Mouse (Mus musculus): ENCODE results near the gene Zfp689. TPM values are rescaled to one million over a fixed set of nuclear protein-coding genes. Genes with fewer than 3 reads are reported as not detected.
"Not testable (repeated sequence)": the region's sequence is repeated elsewhere in the genome, so short reads cannot be mapped to it uniquely, and the experiment has no call there.

Gene Zfp689
- polyA plus RNA-seq, 1 experiment from 2014 or later, result 16.0 TPM

- H3K9ac ChIP-seq; H3K27me3 ChIP-seq; H3K27ac ChIP-seq; ATAC-seq (ENCODE audit: low FRiP score); H3K4me2 ChIP-seq; H3K4me3 ChIP-seq (replicated peaks); H3K9me3 ChIP-seq: not testable (repeated sequence)
- 96% methylated on average over 2 of the region's 2 CpGs for WGBS
- Histone ChIP-seq H3K36me3 (replicated peaks) (peaks cover 50% of the 10 kb centered on the region), H3K4me1 (peaks cover 13% of the 10 kb centered on the region)
Observed at GRCm38 (mm10) chr7:127465670-127466069, 16.7 kb upstream of the Zfp689 start.

- WGBS, result 91% methylated on average over 3 of the region's 3 CpGs
- no peak for ATAC-seq (ENCODE audit: low FRiP score)
- Histone ChIP-seq H3K9me3 (no peaks in the 10 kb centered on the region), H3K4me2 (no peak overlapping the region), H3K36me3 (replicated peaks) (peaks cover 55% of the 10 kb centered on the region), H3K4me1 (peaks cover 12% of the 10 kb centered on the region), H3K9ac (no peak overlapping the region), H3K27me3 (no peaks in the 10 kb centered on the region), H3K4me3 (replicated peaks) (no peak overlapping the region), H3K27ac (no peak overlapping the region)
Observed at GRCm38 (mm10) chr7:127465191-127465590, 16.2 kb upstream of the Zfp689 start.

GRCm38 (mm10) chr7:127459311-127459710 is 10.4 kb upstream of the Zfp689 start, which contains the start of gene Prr14:
Prr14 (plus strand) TSS chr7:127459611.
- not testable (repeated sequence) for H3K9me3 ChIP-seq; H3K4me2 ChIP-seq; ATAC-seq (ENCODE audit: low FRiP score); H3K27ac ChIP-seq; H3K27me3 ChIP-seq; H3K4me3 ChIP-seq (replicated peaks); H3K9ac ChIP-seq; H3K4me1 ChIP-seq
- H3K36me3 ChIP-seq (replicated peaks), result peaks cover 64% of the 10 kb centered on the region
- WGBS, result 98% methylated on average over 8 of the region's 8 CpGs

GRCm38 (mm10) chr7:127458371-127459122 is 9.6 kb upstream of the Zfp689 start:
- 80% methylated on average over 3 of the region's 3 CpGs for WGBS
- H3K4me1 ChIP-seq; H3K4me2 ChIP-seq; H3K4me3 ChIP-seq (replicated peaks); H3K9me3 ChIP-seq; ATAC-seq (ENCODE audit: low FRiP score); H3K9ac ChIP-seq; H3K27me3 ChIP-seq; H3K27ac ChIP-seq: not testable (repeated sequence)
- peaks cover 64% of the 10 kb centered on the region for H3K36me3 ChIP-seq (replicated peaks)

GRCm38 (mm10) chr7:127454905-127455304 is 5.9 kb upstream of the Zfp689 start:
- ATAC-seq (ENCODE audit: low FRiP score), result no peak
- no peak overlapping the region for H3K27ac ChIP-seq
- H3K4me3 ChIP-seq (replicated peaks), result no peak overlapping the region
- H3K27me3 ChIP-seq, result no peaks in the 10 kb centered on the region
- 89% methylated on average over 7 of the region's 7 CpGs for WGBS
- peaks cover 36% of the 10 kb centered on the region for H3K4me1 ChIP-seq
- peaks cover 62% of the 10 kb centered on the region for H3K36me3 ChIP-seq (replicated peaks)
- H3K9ac ChIP-seq, result no peak overlapping the region
- H3K9me3 ChIP-seq, result peaks cover 8% of the 10 kb centered on the region; the same call in 1 of the 2 replicates
- H3K4me2 ChIP-seq, result no peak overlapping the region

GRCm38 (mm10) chr7:127453056-127453455 is 4.1 kb upstream of the Zfp689 start:
- Histone ChIP-seq H3K4me3 (replicated peaks) (no peak overlapping the region), H3K9ac (no peak overlapping the region), H3K4me2 (no peak overlapping the region), H3K4me1 (peaks cover 41% of the 10 kb centered on the region), H3K27ac (no peak overlapping the region), H3K27me3 (no peaks in the 10 kb centered on the region), H3K36me3 (replicated peaks) (peaks cover 52% of the 10 kb centered on the region), H3K9me3 (peaks cover 8% of the 10 kb centered on the region; the same call in 1 of the 2 replicates)
- ATAC-seq (ENCODE audit: low FRiP score), result no peak
- WGBS, result 96% methylated on average over 2 of the region's 2 CpGs

GRCm38 (mm10) chr7:127449966-127450365 is 1.0 kb upstream of the Zfp689 start:
- 85% methylated on average over 7 of the region's 7 CpGs for WGBS
- Histone ChIP-seq H3K9me3 (no peaks in the 10 kb centered on the region), H3K4me1 (peaks cover 47% of the 10 kb centered on the region), H3K4me3 (replicated peaks) (peak overlapping the region; percentile 91), H3K36me3 (replicated peaks) (peaks cover 47% of the 10 kb centered on the region), H3K27ac (peak overlapping the region; percentile 96; the same call in 1 of the 2 replicates), H3K27me3 (no peaks in the 10 kb centered on the region), H3K4me2 (peak overlapping the region; percentile 71), H3K9ac (peak overlapping the region; percentile 93)
- ATAC-seq (ENCODE audit: low FRiP score), result no peak

- WGBS, result 95% methylated on average over 20 of the region's 20 CpGs
- Histone ChIP-seq H3K4me2 (no peak overlapping the region), H3K27me3 (no peaks in the 10 kb centered on the region), H3K27ac (no peak overlapping the region), H3K4me1 (peaks cover 7% of the 10 kb centered on the region), H3K9ac (no peak overlapping the region), H3K9me3 (no peaks in the 10 kb centered on the region), H3K4me3 (replicated peaks) (no peak overlapping the region), H3K36me3 (replicated peaks) (peaks cover 51% of the 10 kb centered on the region)
- no peak for ATAC-seq (ENCODE audit: low FRiP score)
Observed at GRCm38 (mm10) chr7:127443976-127444375, 5.0 kb downstream of the Zfp689 start.

- no peak for ATAC-seq (ENCODE audit: low FRiP score)
- peaks cover 10% of the 10 kb centered on the region for H3K36me3 ChIP-seq (replicated peaks)
- no peak overlapping the region for H3K27ac ChIP-seq
- H3K27me3 ChIP-seq, result peaks cover 3% of the 10 kb centered on the region; the same call in 1 of the 2 replicates
- WGBS, result 87% methylated on average over 3 of the region's 3 CpGs
- no peaks in the 10 kb centered on the region for H3K4me1 ChIP-seq
- no peak overlapping the region for H3K9ac ChIP-seq
- no peak overlapping the region for H3K4me3 ChIP-seq (replicated peaks)
- H3K4me2 ChIP-seq, result no peak overlapping the region
- peaks cover 9% of the 10 kb centered on the region; the same call in 1 of the 2 replicates for H3K9me3 ChIP-seq
Observed at GRCm38 (mm10) chr7:127437724-127438123, 11.2 kb downstream of the Zfp689 start.

- Histone ChIP-seq H3K36me3 (replicated peaks) (no peaks in the 10 kb centered on the region), H3K9ac (no peak overlapping the region), H3K27me3 (peaks cover 3% of the 10 kb centered on the region; the same call in 1 of the 2 replicates), H3K4me1 (no peaks in the 10 kb centered on the region), H3K4me2 (no peak overlapping the region), H3K9me3 (peaks cover 9% of the 10 kb centered on the region; the same call in 1 of the 2 replicates), H3K27ac (no peak overlapping the region), H3K4me3 (replicated peaks) (no peak overlapping the region)
- 96% methylated on average over 4 of the region's 4 CpGs for WGBS
- no peak for ATAC-seq (ENCODE audit: low FRiP score)
Observed at GRCm38 (mm10) chr7:127435206-127435605, 13.8 kb downstream of the Zfp689 start.

GRCm38 (mm10) chr7:127426354-127426753 is 22.6 kb downstream of the Zfp689 start:
- no peak for ATAC-seq (ENCODE audit: low FRiP score)
- H3K9ac ChIP-seq, result no peak overlapping the region
- peaks cover 17% of the 10 kb centered on the region for H3K27me3 ChIP-seq
- no peaks in the 10 kb centered on the region for H3K36me3 ChIP-seq (replicated peaks)
- no peak overlapping the region for H3K4me3 ChIP-seq (replicated peaks)
- no peak overlapping the region for H3K27ac ChIP-seq
- H3K4me2 ChIP-seq, result no peak overlapping the region
- H3K4me1 ChIP-seq, result peaks cover 8% of the 10 kb centered on the region
- WGBS, result 67% methylated on average over 3 of the region's 3 CpGs
- H3K9me3 ChIP-seq, result no peaks in the 10 kb centered on the region

GRCm38 (mm10) chr7:127425911-127426310 is 23.0 kb downstream of the Zfp689 start:
- 79% methylated on average over 2 of the region's 2 CpGs for WGBS
- no peak overlapping the region for H3K4me2 ChIP-seq
- no peaks in the 10 kb centered on the region for H3K36me3 ChIP-seq (replicated peaks)
- no peak overlapping the region for H3K9ac ChIP-seq
- H3K4me3 ChIP-seq (replicated peaks), result no peak overlapping the region
- ATAC-seq (ENCODE audit: low FRiP score), result no peak
- H3K4me1 ChIP-seq, result peaks cover 12% of the 10 kb centered on the region
- H3K27ac ChIP-seq, result no peak overlapping the region
- no peaks in the 10 kb centered on the region for H3K9me3 ChIP-seq
- H3K27me3 ChIP-seq, result peaks cover 17% of the 10 kb centered on the region

GRCm38 (mm10) chr7:127425291-127425690 is 23.7 kb downstream of the Zfp689 start:
- Histone ChIP-seq H3K4me3 (replicated peaks) (no peak overlapping the region), H3K4me1 (peaks cover 13% of the 10 kb centered on the region), H3K27me3 (peaks cover 17% of the 10 kb centered on the region), H3K4me2 (no peak overlapping the region), H3K27ac (no peak overlapping the region), H3K9ac (no peak overlapping the region), H3K36me3 (replicated peaks) (no peaks in the 10 kb centered on the region), H3K9me3 (no peaks in the 10 kb centered on the region)
- WGBS, result 90% methylated on average over 3 of the region's 3 CpGs
- ATAC-seq (ENCODE audit: low FRiP score), result no peak

All from forebrain, embryonic 12.5 days (tissue).